Mouse (Mus musculus) G1E (cell line): Measurements from ENCODE around the gene Nup153. TPM values are rescaled to one million over a fixed set of nuclear protein-coding genes. Genes with fewer than 3 reads are reported as not detected.

Experiments used
- ATAC-seq: 2 replicates; pipeline ENCODE4 v1.8.0; 2016; ENCODE audit warnings: mild to moderate bottlenecking; ENCODE audit not compliant: insufficient number of reproducible peaks, poor library complexity, low FRiP score, severe bottlenecking; ENCODE audit errors: extremely low read depth
- DNase-seq: peaks from one replicate; pipeline ENCODE4 v3.0.0; 2012; ENCODE audit warnings: low spot score
- H3K27me3 ChIP-seq: 2 replicates; pipeline ENCODE4 v1.6.1; 2012; ENCODE audit warnings: mild to moderate bottlenecking, low read length, inconsistent platforms; ENCODE audit not compliant: insufficient read depth
- H3K36me3 ChIP-seq: replicated peaks from 2 replicates; pipeline ENCODE3; 2012; ENCODE audit warnings: mild to moderate bottlenecking, inconsistent platforms
- H3K4me1 ChIP-seq: 2 replicates; pipeline ENCODE4 v1.6.1; 2012; ENCODE audit warnings: low read depth, low read length, inconsistent platforms, mixed read lengths; ENCODE audit not compliant: insufficient read depth
- H3K4me3 ChIP-seq: 2 replicates; pipeline ENCODE4 v1.5.1; 2012; ENCODE audit warnings: low read depth, mild to moderate bottlenecking, inconsistent platforms, low read length, moderate library complexity, mixed read lengths
- H3K9me3 ChIP-seq: replicated peaks from 2 replicates; pipeline ENCODE4 v1.6.1; 2012; ENCODE audit warnings: inconsistent platforms
- CTCF ChIP-seq: IDR thresholded peaks from 2 replicates; pipeline ENCODE4 v1.5.1; 2012; ENCODE audit warnings: low read depth, low read length, inconsistent platforms, mixed read lengths
- GATA1 ChIP-seq: IDR thresholded peaks from 2 replicates; pipeline ENCODE4 v1.6.1; 2012; ENCODE audit warnings: borderline replicate concordance, low read length, inconsistent platforms, mixed read lengths
- GATA2 ChIP-seq: IDR thresholded peaks from 2 replicates; pipeline ENCODE4 v1.6.1; 2012; ENCODE audit warnings: low read depth, low read length, inconsistent platforms, borderline replicate concordance
- POLR2AphosphoS5 ChIP-seq: IDR thresholded peaks from 2 replicates; pipeline ENCODE4 v1.6.1; 2012; ENCODE audit warnings: low read depth, low read length, inconsistent platforms; ENCODE audit not compliant: insufficient replicate concordance
- TAL1 ChIP-seq: conservative IDR thresholded peaks from 2 replicates; pipeline ENCODE4 v1.6.1; 2012; ENCODE audit warnings: low read depth, low read length, inconsistent platforms, mixed read lengths
- polyA plus RNA-seq: library from polyadenylated mRNA; stranded (reverse); fragments of >175 nt; gene quantifications from 2 replicates; pipeline ENCODE4 v1.2.3, GENCODE M21; 2012
- total RNA-seq, 2 experiments: library from RNA; stranded (forward) in 1 of 2; stranded (reverse) in 1 of 2; fragments of 200-1000 nt in 1 of 2; fragments of >200 nt in 1 of 2; fragmentation: Nextera tagmentation in 1 of 2; gene quantifications; 2 replicates each; pipeline ENCODE4 v1.2.3; 2014 to 2017

Nup153 gene
- total and polyA plus RNA-seq, 3 experiments, result 21.1 to 235 (median 92.3) TPM

- Histone ChIP-seq H3K4me1 (peaks cover 41% of the 10 kb centered on the region), H3K4me3 (peak overlapping the region; percentile 56; the same call in 1 of the 2 replicates), H3K36me3 (peaks cover 11% of the 10 kb centered on the region), H3K27me3 (no peaks in the 10 kb centered on the region), H3K9me3 (no peaks in the 10 kb centered on the region)
- DNase-seq, result no peak
- no peak for ATAC-seq
- no peak for TF ChIP-seq GATA1
- TF ChIP-seq CTCF, result no peak
- no peak for TF ChIP-seq TAL1
- no peak for TF ChIP-seq GATA2
- TF ChIP-seq POLR2AphosphoS5, result no peak
These were observed 2.5 kb downstream of the Nup153 start for GRCm38 (mm10) chr13:46725227-46725626.

- ATAC-seq, result no peak
- TF ChIP-seq CTCF (no peak), GATA1 (no peak), TAL1 (no peak), POLR2AphosphoS5 (no peak), GATA2 (no peak)
- no peak for DNase-seq
- H3K9me3 ChIP-seq, result no peaks in the 10 kb centered on the region
- H3K36me3 ChIP-seq, result peaks cover 17% of the 10 kb centered on the region
- no peak overlapping the region; the same call in 1 of the 2 replicates for H3K4me3 ChIP-seq
- H3K27me3 ChIP-seq, result no peaks in the 10 kb centered on the region
- peaks cover 42% of the 10 kb centered on the region for H3K4me1 ChIP-seq
These were observed 3.4 kb downstream of the Nup153 start for GRCm38 (mm10) chr13:46724371-46724770.

GRCm38 (mm10) chr13:46721009-46721408 is 6.7 kb downstream of the Nup153 start:
- no peaks in the 10 kb centered on the region for H3K27me3 ChIP-seq
- DNase-seq (no peak), ATAC-seq (no peak)
- H3K9me3 ChIP-seq, result no peaks in the 10 kb centered on the region
- TF ChIP-seq GATA2 (no peak), GATA1 (no peak), CTCF (no peak), TAL1 (no peak), POLR2AphosphoS5 (no peak)
- peaks cover 61% of the 10 kb centered on the region for H3K4me1 ChIP-seq
- peaks cover 39% of the 10 kb centered on the region for H3K36me3 ChIP-seq
- H3K4me3 ChIP-seq, result no peak overlapping the region

- DNase-seq (no peak), ATAC-seq (no peak)
- TF ChIP-seq POLR2AphosphoS5 (no peak), TAL1 (no peak), CTCF (no peak), GATA2 (no peak), GATA1 (no peak)
- Histone ChIP-seq H3K4me3 (no peak overlapping the region; the same call in 1 of the 2 replicates), H3K36me3 (peaks cover 46% of the 10 kb centered on the region), H3K9me3 (no peaks in the 10 kb centered on the region), H3K27me3 (no peaks in the 10 kb centered on the region), H3K4me1 (peaks cover 58% of the 10 kb centered on the region)
These were observed 8.8 kb downstream of the Nup153 start for GRCm38 (mm10) chr13:46718893-46719400.

- Histone ChIP-seq H3K4me3 (no peak overlapping the region; the same call in 1 of the 2 replicates), H3K9me3 (no peaks in the 10 kb centered on the region), H3K4me1 (peaks cover 43% of the 10 kb centered on the region), H3K27me3 (no peaks in the 10 kb centered on the region), H3K36me3 (peaks cover 67% of the 10 kb centered on the region)
- TF ChIP-seq GATA2, result no peak
- TF ChIP-seq CTCF, result no peak
- TF ChIP-seq TAL1, result no peak
- no peak for TF ChIP-seq POLR2AphosphoS5
- TF ChIP-seq GATA1, result no peak
- ATAC-seq (peak; percentile 78), DNase-seq (no peak)
These were observed 11.6 kb downstream of the Nup153 start for GRCm38 (mm10) chr13:46715976-46716639.

- no peak overlapping the region for H3K4me3 ChIP-seq
- ATAC-seq, result no peak
- no peaks in the 10 kb centered on the region for H3K27me3 ChIP-seq
- H3K4me1 ChIP-seq, result peaks cover 29% of the 10 kb centered on the region
- TF ChIP-seq POLR2AphosphoS5 (no peak), GATA1 (no peak), GATA2 (no peak), TAL1 (no peak), CTCF (no peak)
- DNase-seq, result no peak
- peaks cover 80% of the 10 kb centered on the region for H3K36me3 ChIP-seq
- H3K9me3 ChIP-seq, result no peaks in the 10 kb centered on the region
These were observed 14.3 kb downstream of the Nup153 start for GRCm38 (mm10) chr13:46713486-46713885.
